Mouse (Mus musculus) Patski (cell line): Measurements from ENCODE around the gene Enox1. TPM values are rescaled to one million over a fixed set of nuclear protein-coding genes. Genes with fewer than 3 reads are reported as not detected.
A peak's percentile ranks its signal among the peaks of the same experiment; 100 is the strongest.

Experiments used
- ATAC-seq: fragments of 100-300 bp; one replicate; pipeline ENCODE4 v1.8.0; 2021
- CTCF ChIA-PET: fragments of 350-600 bp; sonication (Branson Sonifier 250); formaldehyde crosslinking; loops from one replicate; lab custom pipeline; 2022; ENCODE audit warnings: inconsistent platforms; lab: Charles Lee
- POLR2A ChIA-PET: fragments of 350-600 bp; sonication (Branson Sonifier 250); formaldehyde crosslinking; loops from one replicate; lab custom pipeline; 2022; ENCODE audit warnings: antibody characterized with exemption, inconsistent platforms; lab: Charles Lee
- DNase-seq: peaks from one replicate; pipeline ENCODE4 v3.0.0-alpha.2; 2011; ENCODE audit warnings: low read depth, low spot score
- H3K27me3 ChIP-seq: fragments of 371-371 bp; one replicate; pipeline ENCODE4 v1.5.1; 2021
- CTCF ChIP-seq: fragments of 100-300 bp; IDR thresholded peaks from one replicate; pipeline ENCODE4 v1.5.1; 2021
- in situ Hi-C: fragments of 300-500 bp; cut with MboI; formaldehyde crosslinking; loops from 3 replicates; pipeline ENCODE4 v1.11.1; 2018; ENCODE audit warnings: low pct_unique_long_range_greater_than_20kb, mixed read lengths
- polyA plus RNA-seq: library from polyadenylated mRNA; unstranded; gene quantifications from one replicate; pipeline ENCODE4 v1.2.3, GENCODE M21; 2021

The Enox1 gene
- polyA plus RNA-seq, 1 experiment from 2014 or later, result 2.4 TPM

DNA sequence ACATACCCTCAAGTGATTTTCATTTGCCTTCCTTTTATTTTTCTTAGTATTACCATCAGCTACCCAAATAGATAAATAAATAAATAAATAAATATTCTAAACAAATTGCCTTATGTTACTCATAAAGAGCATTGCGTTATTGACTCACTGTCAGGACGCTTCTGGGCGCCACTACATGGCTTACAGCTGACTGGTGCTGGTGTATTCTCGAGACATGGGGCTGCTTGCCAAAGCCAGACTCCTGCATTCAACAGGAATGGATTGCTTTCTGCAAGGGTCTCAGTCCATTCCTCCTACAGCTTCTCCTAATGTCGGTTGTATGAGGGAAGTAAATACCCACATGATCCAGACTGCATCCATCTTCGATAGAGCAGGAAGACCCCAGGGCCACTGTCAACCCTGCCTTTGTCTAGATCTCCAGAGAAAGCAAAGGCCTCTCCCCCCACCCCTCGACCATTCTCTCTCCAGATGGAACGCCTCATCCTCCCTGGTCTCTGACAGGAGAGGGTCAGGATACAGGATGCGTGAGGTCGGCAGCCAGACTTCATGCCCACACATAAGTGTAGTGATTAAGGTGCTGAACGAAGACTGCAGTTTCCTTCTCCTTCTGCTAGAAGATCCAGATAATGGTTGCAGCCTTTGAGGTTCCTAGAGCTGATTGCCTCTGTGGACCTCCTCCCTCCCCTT lies 318.7 kb downstream of the Enox1 start:
- CTCF ChIA-PET, result interaction anchor here (1.5 kb wide), 1 partner anchor 9 kb away, joined by 4 read pairs; no protein-coding TSS in a partner anchor
- in situ Hi-C loops, result loop anchor here (25.0 kb wide), 1 partner anchor 988 kb away; no protein-coding TSS in a partner anchor
- POLR2A ChIA-PET, result no interaction called here
- DNase-seq (no peak), ATAC-seq (no peak)
- no peak for TF ChIP-seq CTCF
- H3K27me3 ChIP-seq, result no peaks in the 10 kb centered on the region

- DNase-seq (no peak), ATAC-seq (no peak)
- POLR2A ChIA-PET, result interaction anchor here (0.5 kb wide), 1 partner anchor 597 kb away, joined by 3 read pairs; no protein-coding TSS in a partner anchor
- no peaks in the 10 kb centered on the region for H3K27me3 ChIP-seq
- CTCF ChIA-PET, result no interaction called here
- no peak for TF ChIP-seq CTCF
- in situ Hi-C loops, result loop anchor here (25.0 kb wide), 1 partner anchor 990 kb away; no protein-coding TSS in a partner anchor
These were observed 321.1 kb downstream of the Enox1 start for GRCm38 (mm10) chr14:77477704-77478103.

- in situ Hi-C loops, result loop anchor here (25.0 kb wide), 1 partner anchor 991 kb away; no protein-coding TSS in a partner anchor
- ChIA-PET CTCF (no interaction called here), POLR2A (interaction anchor here (0.5 kb wide), 1 partner anchor 596 kb away, joined by 3 read pairs; no protein-coding TSS in a partner anchor)
- DNase-seq, result no peak
- no peaks in the 10 kb centered on the region for H3K27me3 ChIP-seq
- TF ChIP-seq CTCF, result no peak
- no peak for ATAC-seq
These were observed 321.6 kb downstream of the Enox1 start for GRCm38 (mm10) chr14:77478210-77478609.

GRCm38 (mm10) chr14:77478692-77479091 lies 322.1 kb downstream of the Enox1 start:
- CTCF ChIA-PET, result no interaction called here
- DNase-seq (no peak), ATAC-seq (no peak)
- in situ Hi-C loops, result loop anchor here (25.0 kb wide), 1 partner anchor 991 kb away; no protein-coding TSS in a partner anchor
- no peaks in the 10 kb centered on the region for H3K27me3 ChIP-seq
- no peak for TF ChIP-seq CTCF
- POLR2A ChIA-PET, result no interaction called here

DNA sequence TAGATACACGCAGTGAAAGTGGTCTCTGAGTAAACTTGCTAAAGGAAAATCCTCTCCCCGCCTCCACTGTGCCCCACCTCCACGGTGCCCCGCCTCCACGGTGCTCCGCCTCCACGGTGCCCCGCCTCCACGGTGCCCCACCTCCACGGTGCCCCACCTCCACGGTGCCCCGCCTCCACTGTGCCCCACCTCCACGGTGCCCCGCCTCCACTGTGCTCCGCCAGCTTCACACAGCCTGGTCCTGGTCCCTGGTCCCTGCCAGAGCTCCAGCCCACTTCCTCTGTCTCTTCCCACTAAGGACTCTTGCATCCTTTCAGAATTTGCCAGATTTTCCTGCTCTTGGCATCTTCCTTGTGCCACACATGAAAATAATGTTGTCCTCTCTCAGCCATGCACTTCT lies 326.5 kb downstream of the Enox1 start:
- in situ Hi-C loops, result loop anchor here (25.0 kb wide), 1 partner anchor 996 kb away; no protein-coding TSS in a partner anchor
- H3K27me3 ChIP-seq, result no peaks in the 10 kb centered on the region
- ChIA-PET POLR2A (no interaction called here), CTCF (interaction anchor here (1.4 kb wide), 1 partner anchor 21 kb away, joined by 4 read pairs; no protein-coding TSS in a partner anchor)
- TF ChIP-seq CTCF, result no peak
- DNase-seq (no peak), ATAC-seq (no peak)

DNA sequence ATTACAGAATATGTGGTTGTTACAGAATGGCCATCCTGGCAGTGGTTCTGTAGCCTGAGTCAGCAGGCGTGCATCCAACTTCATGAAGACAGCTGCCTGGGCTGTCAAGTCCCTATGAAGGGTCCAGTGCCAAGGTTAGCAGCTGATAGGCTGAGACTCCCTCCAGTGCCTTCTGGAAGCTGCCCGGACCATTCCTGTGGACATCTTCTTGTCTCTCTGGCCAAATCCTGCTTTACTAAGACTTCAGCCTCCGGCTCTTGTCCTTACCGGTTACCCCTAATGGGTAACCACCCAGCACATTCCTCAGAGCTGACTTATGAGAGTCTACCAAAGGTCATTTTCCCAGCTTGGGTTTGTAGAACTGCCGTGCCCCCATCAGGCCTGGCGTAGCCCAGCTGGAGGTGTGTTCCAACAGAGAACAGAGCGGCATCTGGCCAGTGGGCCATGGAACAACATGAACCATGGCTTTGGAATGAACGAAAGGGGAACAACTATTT lies 328.4 kb downstream of the Enox1 start:
- in situ Hi-C loops, result loop anchor here (5.0 to 25.0 kb wide), 2 partner anchors 343 to 998 kb away; no protein-coding TSS in a partner anchor
- peak; percentile 99 for ATAC-seq
- POLR2A ChIA-PET, result no interaction called here

GRCm38 (mm10) chr14:77490699-77491098 lies 334.1 kb downstream of the Enox1 start:
- in situ Hi-C loops, result loop anchor here (25.0 kb wide), 1 partner anchor 1003 kb away; no protein-coding TSS in a partner anchor
- no peak for TF ChIP-seq CTCF
- ATAC-seq (no peak), DNase-seq (no peak)
- H3K27me3 ChIP-seq, result no peaks in the 10 kb centered on the region
- ChIA-PET POLR2A (no interaction called here), CTCF (interaction anchor here (0.8 kb wide), 1 partner anchor 42 kb away, joined by 3 read pairs; no protein-coding TSS in a partner anchor)

More for the DNA sequence above, 328.4 kb downstream of the Enox1 start:
- peak; percentile 96 for DNase-seq
- CTCF ChIA-PET, result interaction anchor here (1.0 to 1.6 kb wide), 4 partner anchors 13 to 343 kb away, joined by 3 to 5 read pairs (median 5); no protein-coding TSS in a partner anchor
- H3K27me3 ChIP-seq, result no peaks in the 10 kb centered on the region
- TF ChIP-seq CTCF, result peak; percentile 63

DNA sequence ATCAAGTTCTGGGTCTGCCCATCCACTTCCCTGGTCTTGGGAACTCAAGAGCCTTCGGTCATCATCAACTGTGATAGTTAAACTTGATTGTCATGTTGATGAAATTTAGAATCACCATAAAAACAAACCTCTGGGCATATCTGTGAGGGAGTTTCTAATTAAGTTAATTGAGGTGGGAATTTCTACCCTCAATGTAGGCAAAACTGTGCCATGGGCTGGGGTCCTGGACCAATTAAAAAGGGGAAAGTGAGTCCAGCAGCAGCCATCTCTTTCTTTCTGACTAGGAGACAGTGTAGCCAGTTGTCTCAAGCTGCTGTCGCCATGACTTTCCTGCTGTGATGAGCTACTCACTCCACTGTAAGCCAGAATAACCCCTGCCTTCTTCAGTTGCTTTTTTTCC lies 335.2 kb downstream of the Enox1 start:
- in situ Hi-C loops, result loop anchor here (25.0 kb wide), 1 partner anchor 1004 kb away; no protein-coding TSS in a partner anchor
- DNase-seq, result no peak
- ChIA-PET CTCF (no interaction called here), POLR2A (no interaction called here)
- no peak for ATAC-seq
- no peaks in the 10 kb centered on the region for H3K27me3 ChIP-seq
- no peak for TF ChIP-seq CTCF

DNA sequence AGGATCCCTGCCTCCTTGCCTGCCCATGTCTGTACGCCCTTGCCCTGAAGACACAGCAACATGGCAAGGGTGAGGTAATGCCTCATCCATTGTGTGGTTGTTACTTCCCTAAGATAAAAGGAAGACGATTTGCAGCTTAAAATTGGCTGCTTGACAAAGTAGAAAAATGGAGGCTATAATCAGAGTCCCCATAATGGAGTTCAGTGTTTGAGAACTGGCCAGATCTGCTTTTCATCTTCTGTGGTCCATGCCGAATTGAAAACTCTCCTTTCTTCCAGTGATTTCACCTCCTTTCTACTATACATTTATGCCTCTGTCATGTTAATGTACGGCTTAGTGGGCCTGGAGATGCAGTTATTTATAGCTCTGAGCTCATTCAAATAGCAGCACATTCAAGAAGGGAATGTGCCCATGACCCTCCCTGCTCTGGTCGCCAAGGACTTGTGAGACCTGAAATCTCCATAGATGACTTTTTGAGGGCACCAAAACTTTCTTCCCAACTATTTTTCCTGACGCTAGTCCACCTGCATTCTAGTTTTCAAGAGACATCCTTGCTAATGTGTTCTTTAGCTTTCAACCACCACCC lies 343.5 kb downstream of the Enox1 start:
- no peaks in the 10 kb centered on the region for H3K27me3 ChIP-seq
- no peak for TF ChIP-seq CTCF
- no peak for DNase-seq
- ChIA-PET CTCF (interaction anchor here (1.6 kb wide), 1 partner anchor 14 kb away, joined by 3 read pairs; no protein-coding TSS in a partner anchor), POLR2A (interaction anchor here (0.6 kb wide), 1 partner anchor 308 kb away, joined by 4 read pairs; no protein-coding TSS in a partner anchor)
- in situ Hi-C loops, result loop anchor here (25.0 kb wide), 1 partner anchor 1013 kb away; no protein-coding TSS in a partner anchor
- no peak for ATAC-seq

- in situ Hi-C loops, result no loop called here
- no peak for DNase-seq
- ATAC-seq, result no peak
- H3K27me3 ChIP-seq, result no peaks in the 10 kb centered on the region
- ChIA-PET CTCF (interaction anchor here (0.6 to 2.2 kb wide), 3 partner anchors 10 to 40 kb away, joined by 3 to 5 read pairs (median 3); no protein-coding TSS in a partner anchor), POLR2A (no interaction called here)
- no peak for TF ChIP-seq CTCF
These were observed 348.0 kb downstream of the Enox1 start for GRCm38 (mm10) chr14:77504458-77505135.
